Mouse (Mus musculus) erythroid progenitor cell, adult 5-6 weeks (primary cell): ENCODE measurements around the gene Ppy. TPM values are rescaled to one million over a fixed set of nuclear protein-coding genes. Genes with fewer than 3 reads are reported as not detected.

Experiments used
- ATAC-seq: replicated peaks from 2 replicates; pipeline ENCODE4 v1.8.0; 2016; ENCODE audit warnings: moderate number of reproducible peaks, mild to moderate bottlenecking, moderate TSS enrichment, inconsistent platforms; ENCODE audit not compliant: poor library complexity, low FRiP score, severe bottlenecking
- total RNA-seq, 2 experiments: library from RNA; stranded (forward) in 1 of 2; stranded (reverse) in 1 of 2; fragments of 150-400 nt in 1 of 2; fragments of 186-747, 209-891 nt in 1 of 2; gene quantifications; 2 replicates each; pipeline versions ENCODE4 v1.2.3 to v1.2.4; 2015 to 2017; ENCODE audit warnings: low replicate concordance in 2 of 2

The Ppy gene
- total RNA-seq, 2 experiments from 2014 or later, result not detected

- no peak for ATAC-seq
Measured at GRCm38 (mm10) chr11:102095676-102096075, 5.4 kb downstream of the Ppy start.

- ATAC-seq, result peak; percentile 81
Measured at GRCm38 (mm10) chr11:102089088-102089808, 11.9 kb downstream of the Ppy start.

- ATAC-seq, result peak; percentile 82
Measured at GRCm38 (mm10) chr11:102087931-102088898, 12.9 kb downstream of the Ppy start, which contains the start of gene Mpp2. Mpp2 (minus strand) TSS chr11:102088515.

- ATAC-seq, result peak; percentile 64
Measured at GRCm38 (mm10) chr11:102087081-102087751, 13.9 kb downstream of the Ppy start.

- no peak for ATAC-seq
Measured at GRCm38 (mm10) chr11:102086331-102086730, 14.8 kb downstream of the Ppy start.

- no peak for ATAC-seq
Measured at GRCm38 (mm10) chr11:102084159-102084558, 17.0 kb downstream of the Ppy start.

GRCm38 (mm10) chr11:102083193-102083592 is 17.9 kb downstream of the Ppy start:
- ATAC-seq, result no peak

- ATAC-seq, result 0 out of 2 replicates have a peak, but pooled peaks have one; percentile 18
Measured at GRCm38 (mm10) chr11:102082322-102082721, 18.8 kb downstream of the Ppy start.

- ATAC-seq, result no peak
Measured at GRCm38 (mm10) chr11:102073722-102074121, 27.4 kb downstream of the Ppy start.

GRCm38 (mm10) chr11:102072729-102073128 is 28.4 kb downstream of the Ppy start:
- no peak for ATAC-seq

- no peak for ATAC-seq
Measured at GRCm38 (mm10) chr11:102070426-102070825, 30.7 kb downstream of the Ppy start.

- ATAC-seq, result no peak
Measured at GRCm38 (mm10) chr11:102069633-102070032, 31.5 kb downstream of the Ppy start.

- 0 out of 2 replicates have a peak, but pooled peaks have one; percentile 56 for ATAC-seq
Measured at GRCm38 (mm10) chr11:102068969-102069368, 32.1 kb downstream of the Ppy start.

- no peak for ATAC-seq
Measured at GRCm38 (mm10) chr11:102063076-102063475, 38.0 kb downstream of the Ppy start.

GRCm38 (mm10) chr11:102061941-102062473 is 39.1 kb downstream of the Ppy start:
- no peak for ATAC-seq

- peak; percentile 73 for ATAC-seq
Measured at GRCm38 (mm10) chr11:102061236-102061940, 39.7 kb downstream of the Ppy start.

- ATAC-seq, result peak; percentile 53; the same call in 1 of the 2 replicates
Measured at GRCm38 (mm10) chr11:102053847-102054246, 47.3 kb downstream of the Ppy start.

- no peak for ATAC-seq
Measured at GRCm38 (mm10) chr11:102053183-102053582, 47.9 kb downstream of the Ppy start.

GRCm38 (mm10) chr11:102052697-102053096 is 48.4 kb downstream of the Ppy start:
- ATAC-seq, result no peak
